Mouse (Mus musculus) frontal cortex, adult 2 months (tissue): ENCODE results near the gene Gid8. TPM values are rescaled to one million over a fixed set of nuclear protein-coding genes. Genes with fewer than 3 reads are reported as not detected.
A peak's percentile ranks its signal among the peaks of the same experiment; 100 is the strongest.

Experiments used
- DNase-seq, 2 experiments: peaks; one replicate each; pipeline ENCODE4 v3.0.0; 2022; ENCODE audit warnings: low spot score in 1 of 2; ENCODE audit errors: extremely low spot score in 1 of 2
- polyA plus RNA-seq: library from polyadenylated mRNA; depleted of rRNA; stranded (reverse); fragments of >200 nt; gene quantifications from 2 replicates; pipeline ENCODE4 v1.2.3, GENCODE M21; 2012; rRNA removed

Gid8 gene
- polyA plus RNA-seq, 1 experiment = 57.7 TPM

DNA sequence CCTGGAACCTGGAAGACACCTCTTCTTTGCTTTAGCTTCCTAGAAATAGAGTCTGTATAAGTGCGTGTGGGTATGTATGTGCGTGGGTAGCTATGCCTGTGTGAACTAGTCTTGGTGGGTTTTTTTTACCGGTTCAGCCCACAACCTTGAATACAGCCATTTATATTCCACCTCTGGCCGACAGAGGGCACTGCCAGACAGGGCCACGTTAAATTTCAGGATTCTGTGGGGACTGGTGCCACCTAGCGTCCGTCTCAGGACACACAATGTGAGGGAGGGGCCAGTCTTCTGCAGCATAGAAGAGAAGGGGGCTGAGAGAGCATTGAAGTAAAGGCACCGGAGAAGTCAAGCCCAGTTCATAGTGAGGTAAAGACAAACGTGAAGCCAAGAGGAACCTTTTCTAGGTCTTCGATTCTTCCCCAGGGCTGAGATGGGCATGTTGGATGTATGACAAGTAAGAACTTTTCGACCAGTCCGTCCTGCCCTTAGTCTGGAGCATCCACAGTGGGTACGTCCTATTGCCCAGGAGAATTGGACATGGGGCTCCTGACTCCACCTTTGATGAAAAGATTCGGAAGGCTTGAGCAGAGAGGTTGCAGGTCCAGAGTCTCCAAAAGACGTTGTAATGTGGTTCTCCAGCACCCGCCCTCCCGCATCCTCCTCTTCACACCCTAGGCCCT lies 35.5 kb downstream of the Gid8 start:
- peak; percentile 60 to 95 for DNase-seq

DNA sequence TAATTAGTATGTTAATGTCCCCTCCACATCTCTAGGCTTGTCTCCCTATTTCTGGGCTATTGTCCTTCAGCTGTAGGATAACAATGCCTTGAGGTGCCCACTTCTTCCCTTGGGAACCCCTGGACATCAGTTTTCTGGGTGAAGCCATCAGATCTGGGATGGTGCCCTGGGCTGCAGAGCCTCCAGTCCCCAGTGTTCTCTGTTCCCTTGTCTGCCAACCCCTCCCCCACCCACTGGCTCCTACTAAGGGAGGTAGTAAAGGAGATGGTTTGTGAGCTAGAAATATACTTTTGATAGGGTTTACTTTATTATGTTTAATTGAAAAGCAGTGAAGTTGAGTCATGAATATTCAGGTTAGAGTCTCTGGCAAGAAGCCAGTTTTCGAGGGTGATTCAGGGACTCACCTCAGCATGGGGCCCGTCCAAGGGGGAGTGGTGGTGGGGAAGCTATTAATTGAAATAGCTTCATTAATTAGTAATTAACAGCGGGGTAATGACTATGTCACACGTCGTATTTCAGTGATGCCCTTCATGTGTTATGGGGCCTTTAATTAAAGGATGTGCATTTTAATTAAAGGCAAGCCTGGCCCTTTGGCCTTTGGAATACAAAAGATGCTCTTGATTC lies 36.8 kb downstream of the Gid8 start:
- no peak for DNase-seq

DNA sequence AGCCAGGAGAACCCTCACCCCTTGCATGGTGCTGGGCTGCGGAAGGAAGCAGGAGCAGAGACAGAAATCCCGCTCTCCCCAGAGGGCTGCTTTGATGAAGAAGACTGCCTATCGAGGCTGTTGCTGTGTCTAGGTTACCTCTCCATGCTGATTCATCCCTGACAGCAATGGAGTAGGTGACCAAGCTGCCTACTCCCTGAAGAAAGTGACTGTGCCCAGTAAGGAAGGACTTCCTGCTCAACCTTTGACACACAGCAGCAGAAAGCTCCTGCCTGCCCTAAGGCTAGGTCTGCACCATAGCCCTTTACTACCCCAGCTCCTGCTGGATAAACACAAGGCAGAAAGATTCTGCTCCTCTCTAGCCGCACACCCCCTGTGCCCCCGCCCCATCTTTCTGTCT lies 39.0 kb downstream of the Gid8 start:
- no peak for DNase-seq

DNA sequence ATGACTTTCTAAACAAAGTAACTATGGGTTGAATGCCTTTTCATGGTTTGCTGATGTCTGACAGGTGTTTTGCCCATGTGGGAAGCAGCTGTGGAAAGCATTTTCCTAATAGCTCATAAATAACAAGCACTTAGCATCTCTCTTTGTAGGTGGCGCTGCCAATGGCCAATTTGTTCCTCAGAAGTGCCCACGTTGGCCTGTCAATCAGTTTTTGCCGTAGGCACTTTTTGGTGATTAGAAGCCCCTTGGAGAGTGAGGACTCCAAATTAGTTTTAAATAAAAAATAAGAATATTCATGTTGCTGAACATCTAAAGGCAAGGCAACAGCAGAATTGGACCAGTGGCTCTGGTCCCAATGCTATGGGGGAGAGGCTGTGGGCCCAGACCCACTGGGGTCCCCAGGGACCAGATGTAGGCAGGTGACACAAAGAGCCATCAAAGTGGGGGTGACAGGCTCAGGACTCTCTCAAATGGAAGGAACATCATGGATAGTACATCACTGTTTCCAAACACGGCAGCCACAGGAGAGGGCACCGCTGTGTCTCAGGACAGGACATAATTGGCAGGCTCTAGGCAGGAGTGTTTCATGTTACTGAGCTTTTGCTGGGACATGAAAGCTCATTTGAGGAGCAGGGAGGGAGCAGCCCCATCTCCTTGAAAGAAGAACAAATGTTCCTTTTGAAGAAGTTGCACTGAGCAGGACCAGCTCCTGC lies 45.2 kb downstream of the Gid8 start:
- no peak for DNase-seq

DNA sequence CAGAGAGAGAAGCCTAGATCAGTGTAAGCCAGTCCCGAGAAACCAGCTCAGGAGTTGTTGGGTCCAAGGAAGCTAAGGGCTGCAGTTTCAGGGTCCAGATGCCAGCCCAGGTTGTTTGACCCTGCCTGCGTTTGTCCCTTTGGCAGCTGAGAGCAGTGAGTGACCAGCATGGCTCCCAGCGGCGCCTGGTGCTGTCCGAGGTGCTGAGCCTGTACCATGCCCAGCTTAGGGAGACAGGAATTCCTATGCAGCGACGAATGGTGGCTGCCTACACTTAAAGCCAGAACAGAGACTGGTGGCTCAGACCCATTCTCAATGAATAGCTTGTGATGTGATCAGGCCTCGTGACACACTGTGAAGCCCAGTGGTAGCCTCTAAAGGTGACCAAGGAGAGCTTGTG lies 46.0 kb downstream of the Gid8 start:
- no peak for DNase-seq

DNA sequence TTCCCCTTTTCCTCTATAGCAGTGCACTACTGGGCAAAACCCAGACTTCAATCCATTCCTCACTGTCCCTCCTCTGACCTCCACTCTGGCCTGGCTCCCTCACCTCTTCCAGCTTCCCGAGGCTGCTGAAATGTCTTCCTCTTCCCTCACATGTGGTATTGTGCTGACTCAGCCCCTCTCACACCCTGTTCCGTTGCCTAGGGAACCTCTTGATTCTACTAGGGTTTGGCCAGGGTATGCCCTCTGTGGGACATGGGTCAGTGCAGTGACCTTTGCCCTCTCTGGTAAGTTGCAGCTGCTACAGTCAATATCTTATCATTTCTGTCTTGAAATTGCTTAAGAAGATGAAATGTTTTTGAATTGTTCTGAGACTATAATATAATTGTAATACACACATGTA lies 46.9 kb downstream of the Gid8 start:
- DNase-seq = no peak

DNA sequence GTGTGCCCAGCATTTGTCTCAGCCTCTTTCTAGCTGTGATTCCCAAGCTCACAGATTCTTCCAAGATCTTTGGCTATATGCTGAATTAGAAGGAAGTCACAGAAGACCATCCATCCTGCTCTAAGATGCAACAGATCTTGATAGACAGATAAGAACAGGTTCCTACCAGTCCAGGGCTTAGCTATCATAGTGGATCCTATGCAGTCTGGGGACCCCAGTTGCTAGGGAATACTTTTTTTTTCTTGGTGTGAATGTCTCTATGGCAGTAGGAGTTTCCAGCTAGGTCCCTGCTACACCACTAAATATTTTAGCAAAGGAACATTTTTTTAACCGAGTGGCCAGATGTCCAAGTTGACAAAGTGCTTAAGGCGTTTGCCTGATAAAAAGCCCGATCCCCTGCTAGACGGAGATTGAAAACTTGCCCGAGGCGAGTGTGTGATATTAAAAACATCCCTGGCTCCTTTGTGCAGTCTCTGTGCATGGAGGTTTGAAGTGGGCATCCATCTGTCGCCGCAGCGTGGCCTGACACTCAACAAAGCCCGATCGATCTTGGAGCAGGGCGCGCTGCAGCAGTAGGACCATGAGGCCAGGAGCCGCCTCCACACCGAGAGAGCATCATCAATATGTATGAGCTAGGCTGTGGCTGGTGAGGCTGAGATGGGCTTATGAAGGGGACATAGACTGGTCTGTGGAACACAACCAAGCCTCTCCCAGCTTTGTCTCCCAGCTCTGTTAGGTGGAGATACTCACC lies 48.8 kb downstream of the Gid8 start:
- no peak for DNase-seq

DNA sequence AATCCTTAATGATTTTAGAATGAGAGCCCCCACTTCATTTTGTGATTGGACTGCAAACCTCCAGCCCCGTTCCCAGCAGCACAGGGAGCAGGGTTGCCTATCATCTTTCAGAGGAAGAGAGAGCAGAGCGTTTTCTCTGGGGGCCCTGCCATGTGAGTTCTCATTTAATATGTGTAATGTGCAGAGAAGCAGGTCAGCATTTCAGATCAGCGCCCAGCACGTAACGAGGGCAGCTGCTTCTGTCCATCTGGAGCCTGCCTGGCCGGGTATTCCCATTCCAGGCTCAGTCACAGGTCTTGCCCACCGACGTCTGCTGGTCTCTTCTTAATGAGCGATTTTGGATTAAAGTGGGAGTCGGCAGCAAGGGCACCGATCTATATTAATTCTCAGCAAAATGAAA lies 55.1 kb downstream of the Gid8 start:
- no peak for DNase-seq

DNA sequence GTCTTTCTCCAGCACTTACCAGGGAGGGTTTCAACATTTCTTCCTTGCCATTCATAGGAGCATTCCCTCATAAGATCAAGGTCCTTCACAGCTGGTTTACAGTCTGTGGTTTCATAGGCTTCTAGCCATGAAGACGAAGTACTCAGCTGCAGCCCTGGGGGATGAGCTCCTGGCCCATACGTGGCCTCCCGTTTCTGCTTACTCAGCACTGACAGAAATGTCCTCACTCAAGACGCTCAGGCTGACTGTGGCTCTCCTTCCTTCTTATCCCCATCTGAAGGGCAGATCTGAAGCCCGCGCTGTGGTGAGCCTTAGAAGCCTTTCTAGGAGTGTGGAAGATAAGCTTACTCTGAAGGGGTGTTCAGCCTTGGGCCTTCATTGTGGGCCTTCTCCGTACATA lies 55.8 kb downstream of the Gid8 start:
- no peak for DNase-seq

Other genes starting within 250 kb of the Gid8 start
- 4.5 and 5.2 TPM in 2 replicates for gene Ntsr1, start 210.1 kb upstream of the Gid8 start, polyA plus RNA-seq
- gene Mrgbp, start 128.8 kb upstream of the Gid8 start, polyA plus RNA-seq = 30.8 and 34.7 TPM in 2 replicates
- gene Ogfr, start 120.9 kb upstream of the Gid8 start, polyA plus RNA-seq = 49.0 and 57.0 TPM in 2 replicates
- gene Col9a3, start 112.3 kb upstream of the Gid8 start, polyA plus RNA-seq = 14.5 and 17.7 TPM in 2 replicates
- gene Tcfl5, start 67.4 kb upstream of the Gid8 start, polyA plus RNA-seq = 0.86 and 0.92 TPM in 2 replicates
- gene Dido1, start 118 bp upstream of the Gid8 start, polyA plus RNA-seq = 36.9 and 39.7 TPM in 2 replicates
- 1.00 and 1.1 TPM in 2 replicates for gene Slc17a9, start 15.1 kb downstream of the Gid8 start, polyA plus RNA-seq
- 0.04 and 0.08 TPM in 2 replicates for gene Bhlhe23, start 66.8 kb downstream of the Gid8 start, polyA plus RNA-seq
- 43.1 and 45.7 TPM in 2 replicates for gene Ythdf1, start 210.8 kb downstream of the Gid8 start, polyA plus RNA-seq
- gene Birc7, start 218.9 kb downstream of the Gid8 start, polyA plus RNA-seq = 0.08 and 0.42 TPM in 2 replicates
- 74.4 and 84.5 TPM in 2 replicates for gene Nkain4, start 244.6 kb downstream of the Gid8 start, polyA plus RNA-seq